Mouse (Mus musculus) ES-Bruce4 (cell line): ENCODE measurements around the gene 4933400A11Rik.

ENCODE experiments used
- CTCF ChIP-seq: IDR thresholded peaks from one replicate; pipeline ENCODE4 v1.8.1; 2011; ENCODE audit warnings: low read depth, low read length
- POLR2A ChIP-seq: IDR thresholded peaks from one replicate; pipeline ENCODE4 v1.8.1; 2011; ENCODE audit warnings: low read length; ENCODE audit not compliant: insufficient read depth

- TF ChIP-seq CTCF (no peak), POLR2A (no peak)
Observed at GRCm38 (mm10) chrX:169826947-169827346, 47.5 kb upstream of the 4933400A11Rik start.
